ENCODE assay signal across 12 mouse cellular contexts in genomic region chr17:12121226-12121794, GRCm38 (mm10). TPM values are rescaled to one million over a fixed set of nuclear protein-coding genes. Genes with fewer than 3 reads are reported as not detected.
A peak's percentile ranks its signal among the peaks of the same experiment; 100 is the strongest.
DNase-seq lines count a peak whose midpoint lies in the region; ATAC-seq and TF ChIP-seq lines count a peak whose summit lies in the region.
"Had no signal": no experiment of that assay in that cellular context is flagged by ENCODE, and none has a peak within 500 bp of the region (broad histone marks: within the 10 kb centered on the region; RNA-seq: fewer than 3 reads in every experiment).

No protein-coding gene starts in this region.

- 84% methylated on average over 7 of the region's 7 CpGs for WGBS in lung, embryonic 14.5 days
- WGBS in embryonic facial prominence, embryonic 10.5 days = 88% methylated on average over 7 of the region's 7 CpGs
- WGBS in midbrain, postnatal 0 days = 91% methylated on average over 7 of the region's 7 CpGs

- H3K4me1 ChIP-seq in lung, embryonic 14.5 days (ENCODE audit: insufficient read depth) = no peaks in the 10 kb centered on the region
- peaks cover 26% of the 10 kb centered on the region for H3K4me1 ChIP-seq in embryonic facial prominence, embryonic 10.5 days
- no peaks in the 10 kb centered on the region for H3K4me1 ChIP-seq in midbrain, postnatal 0 days (ENCODE audit: insufficient read depth, low read length)

- H3K27me3 ChIP-seq in lung, embryonic 14.5 days (ENCODE audit: insufficient read depth, low read length) = no peaks in the 10 kb centered on the region
- no peaks in the 10 kb centered on the region for H3K27me3 ChIP-seq in embryonic facial prominence, embryonic 10.5 days (replicated peaks; ENCODE audit: low read depth, poor library complexity, severe bottlenecking)
- no peaks in the 10 kb centered on the region for H3K27me3 ChIP-seq in midbrain, postnatal 0 days (ENCODE audit: insufficient read depth, low read length)
- H3K27me3 ChIP-seq: intestine, embryonic 15.5 days; limb, embryonic 15.5 days; midbrain, embryonic 12.5 days had no signal

- H3K27ac ChIP-seq in lung, embryonic 14.5 days (ENCODE audit: low read depth) = no peak overlapping the region
- peak overlapping the region; percentile 44 for H3K27ac ChIP-seq in embryonic facial prominence, embryonic 10.5 days (replicated peaks)
- H3K27ac ChIP-seq in midbrain, postnatal 0 days (ENCODE audit: low read depth, low read length) = no peak overlapping the region
- H3K27ac ChIP-seq: intestine, embryonic 15.5 days; limb, embryonic 15.5 days; midbrain, embryonic 12.5 days had no signal

- peaks cover 3% of the 10 kb centered on the region; the same call in 1 of the 2 replicates for H3K9me3 ChIP-seq in lung, embryonic 14.5 days (ENCODE audit: low read depth, low read length)
- peaks cover 11% of the 10 kb centered on the region; the same call in 1 of the 2 replicates for H3K9me3 ChIP-seq in embryonic facial prominence, embryonic 10.5 days
- H3K9me3 ChIP-seq in midbrain, postnatal 0 days (ENCODE audit: low read length) = no peaks in the 10 kb centered on the region
- H3K9me3 ChIP-seq: intestine, embryonic 15.5 days; limb, embryonic 15.5 days; midbrain, embryonic 12.5 days had no signal

- H3K4me3 ChIP-seq in lung, embryonic 14.5 days (ENCODE audit: low read depth, low read length) = 0 out of 2 replicates have a peak overlapping the region, but pooled peaks have one; percentile 56
- peak overlapping the region; percentile 16; the same call in 1 of the 2 replicates for H3K4me3 ChIP-seq in embryonic facial prominence, embryonic 10.5 days
- H3K4me3 ChIP-seq in midbrain, postnatal 0 days (ENCODE audit: low read depth, low read length) = no peak overlapping the region
- H3K4me3 ChIP-seq: intestine, embryonic 15.5 days; limb, embryonic 15.5 days had no signal

- TF ChIP-seq CTCF in lung, embryonic 14.5 days (IDR thresholded peaks at IDR 0.05; ENCODE audit: low read depth) = no peak
- no peak for TF ChIP-seq CTCF in midbrain, postnatal 0 days (IDR thresholded peaks at IDR 0.05)

- peaks cover 17% of the 10 kb centered on the region for H3K36me3 ChIP-seq in lung, embryonic 14.5 days (ENCODE audit: insufficient read depth)
- peaks cover 33% of the 10 kb centered on the region for H3K36me3 ChIP-seq in embryonic facial prominence, embryonic 10.5 days (replicated peaks)
- H3K36me3 ChIP-seq in midbrain, postnatal 0 days (ENCODE audit: insufficient read depth, low read length) = no peaks in the 10 kb centered on the region; the same call in 1 of the 2 replicates
- H3K36me3 ChIP-seq: intestine, embryonic 15.5 days had no signal

- no peak for ATAC-seq in lung, embryonic 14.5 days (ENCODE audit: insufficient read depth)
- no peak for ATAC-seq in midbrain, postnatal 0 days (ENCODE audit: low FRiP score)
- ATAC-seq: intestine, embryonic 15.5 days had no signal

- no peak overlapping the region for H3K9ac ChIP-seq in lung, embryonic 14.5 days
- no peak overlapping the region for H3K9ac ChIP-seq in midbrain, postnatal 0 days (replicated peaks; ENCODE audit: low read length, poor library complexity, severe bottlenecking)
- H3K9ac ChIP-seq: intestine, embryonic 15.5 days; limb, embryonic 15.5 days; midbrain, embryonic 12.5 days had no signal

- peak overlapping the region; percentile 92 for H3K4me2 ChIP-seq in lung, embryonic 14.5 days
- H3K4me2 ChIP-seq in midbrain, postnatal 0 days (ENCODE audit: low read depth, low read length, poor library complexity, severe bottlenecking) = peak overlapping the region; percentile 15; the same call in 1 of the 2 replicates

- peak; percentile 55 to 74 for DNase-seq in adrenal gland, adult (ENCODE audit: inconsistent age in 2 of 2, low spot score in 1 of 2)
- DNase-seq in adrenal gland, adult 18-20 months (ENCODE audit: low spot score in 2 of 2) = no peak
- DNase-seq in lung, embryonic 14.5 days = no peak
- no peak for DNase-seq in lung, postnatal 10 days
- no peak for DNase-seq in embryonic facial prominence, embryonic 10.5 days (ENCODE audit: low spot score)
- no peak for DNase-seq in midbrain, postnatal 0 days (ENCODE audit: low spot score)
- no peak for DNase-seq in left cerebral cortex, adult 8-10 months (ENCODE audit: low spot score in 2 of 2)
- DNase-seq in right cerebral cortex, postnatal 25 days = no peak
- DNase-seq: spleen, adult 18-20 months had no signal

RNA-seq across cellular contexts. Expression of gene Agpat4, which starts 2.8 kb away (rescaled TPM):
- total RNA-seq in adrenal gland, adult 18-20 months (2021) = 10 to 100 TPM; 33.2 to 54.3 TPM
- polyA plus RNA-seq in lung, embryonic 14.5 days (2014; fragmentation: Nextera tagmentation; extraction: Ambion mirVana) = 27.4 and 28.2 TPM in 2 replicates
- polyA plus RNA-seq in embryonic facial prominence, embryonic 10.5 days (2016; fragmentation: Nextera tagmentation; extraction: Ambion mirVana) = 39.4 and 41.3 TPM in 2 replicates
- total RNA-seq in midbrain, postnatal 0 days (2014; rRNA removed) = 43.2 and 47.7 TPM in 2 replicates
- 56.4 and 58.2 TPM in 2 replicates for polyA plus RNA-seq in midbrain, postnatal 0 days (2015; fragmentation: Nextera tagmentation; extraction: Ambion mirVana)
- 10 to 100 TPM; 53.1 to 56.3 (median 54.5) TPM for total RNA-seq in left cerebral cortex, adult 8-10 months (2022)

Comparison
In these comparisons a context has a peak if more than half of its experiments do, and no peak if none do; other contexts are left out.
1. DNase-seq: peak in adrenal gland, adult (2 of 2); none in adrenal gland, adult 18-20 months (0 of 2), lung, embryonic 14.5 days (single experiment), lung, postnatal 10 days (single experiment), embryonic facial prominence, embryonic 10.5 days (single experiment), midbrain, postnatal 0 days (single experiment), left cerebral cortex, adult 8-10 months (0 of 2) and right cerebral cortex, postnatal 25 days (single experiment).